8 mouse cellular contexts compared by ENCODE assay signal in genomic region chr9:108189488-108189786, GRCm38 (mm10). TPM values are rescaled to one million over a fixed set of nuclear protein-coding genes. Genes with fewer than 3 reads are reported as not detected.
A peak's percentile ranks its signal among the peaks of the same experiment; 100 is the strongest.
DNase-seq lines count a peak whose midpoint lies in the region; ATAC-seq and TF ChIP-seq lines count a peak whose summit lies in the region.

No protein-coding gene starts in this region.

- intact Hi-C loops in heart, postnatal 25 days (cut with DNase I): no loop called here

- no peak for TF ChIP-seq EP300 in heart, postnatal 0 days (IDR thresholded peaks at IDR 0.05; ENCODE audit: low read depth)

- no peak overlapping the region for H3K9ac ChIP-seq in heart, postnatal 0 days (replicated peaks; ENCODE audit: low read depth, low read length)
- H3K9ac ChIP-seq in embryonic facial prominence, embryonic 15.5 days: no peak overlapping the region
- H3K9ac ChIP-seq in intestine, embryonic 15.5 days: no peak overlapping the region
- H3K9ac ChIP-seq in neural tube, embryonic 13.5 days: peak overlapping the region; percentile 96

- H3K27me3 ChIP-seq in heart, postnatal 0 days (ENCODE audit: control insufficient read depth, insufficient read depth, low read length): peaks cover 37% of the 10 kb centered on the region
- H3K27me3 ChIP-seq in embryonic facial prominence, embryonic 15.5 days: peaks cover 36% of the 10 kb centered on the region
- H3K27me3 ChIP-seq in intestine, embryonic 15.5 days (replicated peaks): peaks cover 19% of the 10 kb centered on the region
- no peaks in the 10 kb centered on the region for H3K27me3 ChIP-seq in neural tube, embryonic 13.5 days

- no peaks in the 10 kb centered on the region for H3K36me3 ChIP-seq in heart, postnatal 0 days (replicated peaks; ENCODE audit: control insufficient read depth, insufficient read depth, low read length)
- no peaks in the 10 kb centered on the region for H3K36me3 ChIP-seq in embryonic facial prominence, embryonic 15.5 days
- H3K36me3 ChIP-seq in intestine, embryonic 15.5 days: no peaks in the 10 kb centered on the region
- H3K36me3 ChIP-seq in neural tube, embryonic 13.5 days: peaks cover 30% of the 10 kb centered on the region

- H3K4me2 ChIP-seq in heart, postnatal 0 days (ENCODE audit: low read depth, low read length): 0 out of 2 replicates have a peak overlapping the region, but pooled peaks have one; percentile 96
- H3K4me2 ChIP-seq in embryonic facial prominence, embryonic 15.5 days (replicated peaks): peak overlapping the region; percentile 85
- H3K4me2 ChIP-seq in intestine, embryonic 15.5 days (replicated peaks): peak overlapping the region; percentile 95
- H3K4me2 ChIP-seq in neural tube, embryonic 13.5 days: peak overlapping the region; percentile 73

- DNase-seq in heart, postnatal 0 days (ENCODE audit: low spot score): no peak
- no peak for DNase-seq in heart, postnatal 25 days (ENCODE audit: low spot score)
- DNase-seq in right cerebral cortex, postnatal 4 days: no peak
- no peak for DNase-seq in adrenal gland, postnatal 10 days
- no peak for DNase-seq in lung, postnatal 36 days

- ATAC-seq in heart, postnatal 0 days (ENCODE audit: insufficient read depth, low read depth): no peak
- no peak for ATAC-seq in embryonic facial prominence, embryonic 15.5 days (ENCODE audit: insufficient number of reproducible peaks, low FRiP score, low TSS enrichment, low read depth)
- ATAC-seq in intestine, embryonic 15.5 days: no peak
- 0 out of 2 replicates have a peak, but pooled peaks have one; percentile 3 for ATAC-seq in neural tube, embryonic 13.5 days (ENCODE audit: low read depth)

- H3K4me3 ChIP-seq in heart, postnatal 0 days (ENCODE audit: low read depth, low read length): peak overlapping the region; percentile 57; the same call in 1 of the 2 replicates
- H3K4me3 ChIP-seq in embryonic facial prominence, embryonic 15.5 days (replicated peaks): peak overlapping the region; percentile 52; the same call in 1 of the 2 replicates
- peak overlapping the region; percentile 65 for H3K4me3 ChIP-seq in intestine, embryonic 15.5 days (replicated peaks)
- H3K4me3 ChIP-seq in neural tube, embryonic 13.5 days: peak overlapping the region; percentile 84

- H3K27ac ChIP-seq in heart, postnatal 0 days (ENCODE audit: low read depth): no peak overlapping the region
- H3K27ac ChIP-seq in embryonic facial prominence, embryonic 15.5 days (replicated peaks): no peak overlapping the region
- H3K27ac ChIP-seq in intestine, embryonic 15.5 days: no peak overlapping the region
- H3K27ac ChIP-seq in neural tube, embryonic 13.5 days (replicated peaks): peak overlapping the region; percentile 80

- H3K4me1 ChIP-seq in heart, postnatal 0 days (ENCODE audit: control insufficient read depth, insufficient read depth): no peaks in the 10 kb centered on the region
- peaks cover 5% of the 10 kb centered on the region for H3K4me1 ChIP-seq in embryonic facial prominence, embryonic 15.5 days
- H3K4me1 ChIP-seq in intestine, embryonic 15.5 days (replicated peaks): peaks cover 8% of the 10 kb centered on the region; the same call in 1 of the 2 replicates
- peaks cover 32% of the 10 kb centered on the region for H3K4me1 ChIP-seq in neural tube, embryonic 13.5 days (replicated peaks)

- TF ChIP-seq CTCF in heart, postnatal 0 days (IDR thresholded peaks at IDR 0.05; ENCODE audit: low read depth): no peak

- 42% methylated on average over 5 of the region's 5 CpGs for WGBS in heart, postnatal 0 days
- WGBS in embryonic facial prominence, embryonic 15.5 days: 48% methylated on average over 5 of the region's 5 CpGs
- WGBS in intestine, embryonic 15.5 days: 41% methylated on average over 5 of the region's 5 CpGs
- 27% methylated on average over 5 of the region's 5 CpGs for WGBS in neural tube, embryonic 13.5 days

- no peaks in the 10 kb centered on the region for H3K9me3 ChIP-seq in heart, postnatal 0 days (replicated peaks; ENCODE audit: control insufficient read depth, low read length)
- H3K9me3 ChIP-seq in embryonic facial prominence, embryonic 15.5 days (replicated peaks): no peaks in the 10 kb centered on the region
- H3K9me3 ChIP-seq in intestine, embryonic 15.5 days: no peaks in the 10 kb centered on the region
- no peaks in the 10 kb centered on the region for H3K9me3 ChIP-seq in neural tube, embryonic 13.5 days

RNA-seq across cellular contexts. Expression of gene Bsn, which starts 0.7 kb away (rescaled TPM):
- 0.42 TPM in 1 of 2 replicates, not detected in the other for total RNA-seq in heart, postnatal 0 days (2014; rRNA removed; ENCODE audit: low replicate concordance)
- polyA plus RNA-seq in heart, postnatal 0 days (2015; fragmentation: Nextera tagmentation; extraction: Ambion mirVana): 0.01 and 0.03 TPM in 2 replicates
- total RNA-seq in heart, postnatal 25 days (2021): under 1 TPM; 0.03 TPM
- 1.0 and 1.3 TPM in 2 replicates for polyA plus RNA-seq in embryonic facial prominence, embryonic 15.5 days (2015; fragmentation: Nextera tagmentation; extraction: Ambion mirVana)
- polyA plus RNA-seq in intestine, embryonic 15.5 days (2015; fragmentation: Nextera tagmentation; extraction: Ambion mirVana): 4.7 and 4.9 TPM in 2 replicates
- polyA plus RNA-seq in neural tube, embryonic 13.5 days (2015; fragmentation: Nextera tagmentation; extraction: Ambion mirVana): 6.9 and 7.0 TPM in 2 replicates
- total RNA-seq in adrenal gland, postnatal 10 days (2021): 1 to 10 TPM; 1.7 to 2.7 TPM
